Mouse (Mus musculus) C2C12 (cell line): Measurements from ENCODE around the gene Gnpda2.

Experiments
- CEBPB ChIP-seq: IDR thresholded peaks from one replicate; pipeline ENCODE4 v1.6.1; 2011; ENCODE audit warnings: low read depth, mild to moderate bottlenecking, control low read depth, moderate library complexity
- CTCF ChIP-seq: IDR thresholded peaks from one replicate; pipeline ENCODE4 v1.5.1; 2011; ENCODE audit not compliant: control insufficient read depth, insufficient read depth, insufficient read length
- MAX ChIP-seq: IDR thresholded peaks from one replicate; pipeline ENCODE4 v1.6.1; 2011; ENCODE audit warnings: mild to moderate bottlenecking, control low read depth

GRCm38 (mm10) chr5:69541680-69542079 lies 50.5 kb downstream of the Gnpda2 start:
- no peak for TF ChIP-seq CTCF
- TF ChIP-seq MAX = no peak
- TF ChIP-seq CEBPB = no peak
